Mouse (Mus musculus) ES-Bruce4 (cell line): Measurements from ENCODE around the gene Acox2.

Source experiments
- CTCF ChIP-seq: IDR thresholded peaks from one replicate; pipeline ENCODE4 v1.8.1; 2011; ENCODE audit warnings: low read depth, low read length
- EP300 ChIP-seq: IDR thresholded peaks from 2 replicates; pipeline ENCODE4 v1.6.1; 2011; ENCODE audit warnings: low read depth, low read length; ENCODE audit not compliant: insufficient read depth
- POLR2A ChIP-seq: IDR thresholded peaks from one replicate; pipeline ENCODE4 v1.8.1; 2011; ENCODE audit warnings: low read length; ENCODE audit not compliant: insufficient read depth

- no peak for TF ChIP-seq POLR2A
- no peak for TF ChIP-seq CTCF
- no peak for TF ChIP-seq EP300
Measured at GRCm38 (mm10) chr14:8220912-8221311, 38.2 kb downstream of the Acox2 start.
